Mouse (Mus musculus) olfactory bulb, adult 2 months (tissue): ENCODE measurements at regions not wholly inside any gene's neighbourhood (a gene's known extent, or its start where the extent isn't known, plus 50 kb on each side); places are given as distances from the start of the nearest gene placed in this dataset.

Source experiments
- H3K27ac ChIP-seq: fragments of 200-500 bp; 2 replicates; pipeline ENCODE4 v1.5.1; 2012; ENCODE audit warnings: low read depth, low read length; ENCODE audit not compliant: insufficient read depth
- H3K4me1 ChIP-seq: fragments of 200-500 bp; 2 replicates; pipeline ENCODE4 v1.6.1; 2012; ENCODE audit warnings: low read length; ENCODE audit not compliant: control insufficient read depth, insufficient read depth
- H3K4me3 ChIP-seq: fragments of 200-500 bp; 2 replicates; pipeline ENCODE4 v1.5.1; 2012; ENCODE audit warnings: mild to moderate bottlenecking, low read depth, low read length, moderate library complexity; ENCODE audit not compliant: insufficient read depth
- CTCF ChIP-seq: fragments of 200-500 bp; IDR thresholded peaks from 2 replicates; pipeline ENCODE4 v1.5.1; 2012; ENCODE audit warnings: low read depth, mild to moderate bottlenecking, low read length, moderate library complexity; ENCODE audit not compliant: insufficient read depth
- POLR2A ChIP-seq: fragments of 200-500 bp; IDR thresholded peaks from 2 replicates; pipeline ENCODE4 v1.6.1; 2012; ENCODE audit warnings: mild to moderate bottlenecking, low read depth, low read length, moderate library complexity; ENCODE audit not compliant: insufficient read depth
- WGBS: fragments of 180-500 bp; shearing (Covaris S2); methylation state at CpG from one replicate; pipeline ENCODE4 v1.1.7; 2018; 5-methylcytosine and 5-hydroxymethylcytosine counted together

- no peak overlapping the region for H3K4me3 ChIP-seq
- 50% methylated on average over 5 of the region's 5 CpGs for WGBS
- no peak for TF ChIP-seq POLR2A
- no peak for TF ChIP-seq CTCF
- H3K4me1 ChIP-seq = no peaks in the 10 kb centered on the region
- no peak overlapping the region for H3K27ac ChIP-seq
Observed at GRCm38 (mm10) chr4:12774671-12775070, 602.9 kb upstream of the Fam92a start.

DNA sequence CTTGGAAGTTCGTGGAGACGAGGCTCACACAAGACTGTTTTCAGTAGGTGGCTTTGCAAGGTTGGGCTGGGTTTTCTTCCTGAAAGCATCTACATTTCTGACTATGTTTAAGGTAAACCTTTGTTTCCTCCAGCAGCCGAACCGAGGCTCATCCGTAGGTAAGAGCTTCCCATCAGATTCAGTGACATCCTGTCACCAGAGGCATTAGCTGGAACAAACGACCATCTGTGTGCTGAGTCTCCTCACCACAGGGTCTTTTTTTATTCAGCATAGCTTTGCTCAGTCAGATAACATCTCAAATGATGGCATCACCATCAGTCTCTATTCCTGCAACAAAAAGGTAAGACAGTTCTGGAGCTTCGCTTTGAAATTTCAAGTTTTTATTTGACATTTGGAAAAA lies 601.4 kb upstream of the Fam92a start:
- H3K4me3 ChIP-seq = no peak overlapping the region
- 86% methylated on average over 7 of the region's 7 CpGs for WGBS
- no peaks in the 10 kb centered on the region for H3K4me1 ChIP-seq
- H3K27ac ChIP-seq = no peak overlapping the region
- no peak for TF ChIP-seq CTCF
- no peak for TF ChIP-seq POLR2A

- no peak for TF ChIP-seq POLR2A
- TF ChIP-seq CTCF = no peak
- Histone ChIP-seq H3K27ac (no peak overlapping the region), H3K4me1 (no peaks in the 10 kb centered on the region), H3K4me3 (no peak overlapping the region)
- WGBS = 70% methylated on average over 5 of the region's 5 CpGs
Observed at GRCm38 (mm10) chr4:12770131-12770780, 598.4 kb upstream of the Fam92a start.

DNA sequence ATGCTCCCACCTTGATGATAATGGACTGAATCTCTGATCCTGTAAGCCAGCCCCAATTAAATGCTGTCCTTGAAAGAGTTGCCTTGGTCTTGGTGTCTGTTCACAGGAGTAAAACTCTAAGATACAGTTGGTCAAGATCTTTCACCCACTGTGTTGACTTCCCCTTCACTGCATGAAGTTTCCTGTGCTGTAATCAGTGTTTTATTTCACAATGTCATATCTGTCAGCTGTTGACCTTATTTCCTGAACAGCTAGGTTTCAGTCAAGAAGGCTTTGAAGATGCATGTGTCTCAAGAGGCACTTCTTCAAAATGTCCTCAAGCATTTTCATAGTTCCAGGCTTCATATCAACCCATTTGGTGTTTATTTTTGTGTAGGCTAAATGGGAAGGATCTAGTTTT lies 597.3 kb upstream of the Fam92a start:
- no peak overlapping the region for H3K4me3 ChIP-seq
- no peaks in the 10 kb centered on the region for H3K4me1 ChIP-seq
- no peak overlapping the region for H3K27ac ChIP-seq
- TF ChIP-seq CTCF (no peak), POLR2A (no peak)

GRCm38 (mm10) chr4:12766763-12767162 lies 594.9 kb upstream of the Fam92a start:
- no peaks in the 10 kb centered on the region for H3K4me1 ChIP-seq
- H3K4me3 ChIP-seq = no peak overlapping the region
- no peak for TF ChIP-seq CTCF
- 92% methylated on average over 1 of the region's 1 CpGs for WGBS
- no peak overlapping the region for H3K27ac ChIP-seq

- Histone ChIP-seq H3K27ac (no peak overlapping the region), H3K4me3 (no peak overlapping the region), H3K4me1 (no peaks in the 10 kb centered on the region)
- 52% methylated on average over 2 of the region's 2 CpGs for WGBS
- TF ChIP-seq POLR2A (no peak), CTCF (no peak)
Observed at GRCm38 (mm10) chr4:12750817-12751216, 579.0 kb upstream of the Fam92a start.

- 88% methylated on average over 1 of the region's 1 CpGs for WGBS
- no peaks in the 10 kb centered on the region for H3K4me1 ChIP-seq
- TF ChIP-seq CTCF = no peak
- TF ChIP-seq POLR2A = no peak
- H3K4me3 ChIP-seq = no peak overlapping the region
- no peak overlapping the region for H3K27ac ChIP-seq
Observed at GRCm38 (mm10) chr4:12749874-12750273, 578.1 kb upstream of the Fam92a start.

DNA sequence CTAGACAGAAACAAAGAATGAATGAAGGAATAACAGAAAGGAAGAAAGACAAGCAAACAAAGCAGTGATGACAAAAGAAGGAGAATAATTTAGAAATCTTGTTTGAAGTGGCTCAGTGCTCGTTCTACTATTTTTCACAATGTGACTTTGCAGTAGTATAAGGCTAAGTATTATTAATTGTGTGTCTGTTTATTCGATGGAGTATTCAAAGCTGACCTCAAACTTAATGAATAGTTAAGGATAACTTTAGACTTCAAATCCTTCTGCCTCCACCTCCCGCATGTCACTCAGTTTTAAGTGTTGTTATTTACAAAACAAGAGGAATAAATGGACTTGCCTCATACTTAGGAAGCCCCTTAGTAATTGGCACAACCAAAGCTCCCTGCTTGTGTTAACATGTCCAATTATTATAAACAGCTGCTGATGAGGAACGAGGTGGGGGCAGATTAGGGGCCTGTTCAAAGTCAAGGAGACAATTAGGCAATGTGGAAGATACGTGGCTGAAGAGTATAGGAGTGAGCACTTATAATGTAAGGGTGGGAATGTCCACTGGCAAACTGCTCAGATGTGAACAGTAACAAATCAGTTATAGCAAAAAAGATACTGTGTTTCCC lies 572.0 kb upstream of the Fam92a start:
- 66% methylated on average over 5 of the region's 5 CpGs for WGBS
- Histone ChIP-seq H3K27ac (no peak overlapping the region), H3K4me1 (no peaks in the 10 kb centered on the region), H3K4me3 (no peak overlapping the region)
- TF ChIP-seq POLR2A (no peak), CTCF (no peak)

DNA sequence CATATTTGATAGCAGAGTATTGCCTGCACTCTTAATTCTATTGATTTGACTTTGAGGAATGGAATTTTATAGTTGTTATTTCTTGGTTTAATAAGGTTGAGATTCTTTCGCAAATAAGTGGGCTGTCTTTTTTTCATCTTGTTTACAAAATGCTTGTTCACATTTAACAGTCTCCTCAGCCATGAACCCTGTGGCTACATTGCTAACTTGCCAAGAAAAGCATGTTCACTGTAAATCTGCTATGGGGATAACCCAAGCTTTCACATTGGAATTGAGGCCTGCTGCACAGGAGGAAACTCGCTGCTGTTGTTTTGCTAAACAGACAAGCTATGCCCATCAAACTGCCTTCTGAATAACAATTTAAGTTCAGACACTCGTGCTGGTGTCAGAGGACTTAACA lies 564.6 kb upstream of the Fam92a start:
- Histone ChIP-seq H3K4me3 (no peak overlapping the region), H3K27ac (no peak overlapping the region), H3K4me1 (no peaks in the 10 kb centered on the region)
- WGBS = 63% methylated on average over 3 of the region's 3 CpGs
- no peak for TF ChIP-seq CTCF
- TF ChIP-seq POLR2A = no peak

DNA sequence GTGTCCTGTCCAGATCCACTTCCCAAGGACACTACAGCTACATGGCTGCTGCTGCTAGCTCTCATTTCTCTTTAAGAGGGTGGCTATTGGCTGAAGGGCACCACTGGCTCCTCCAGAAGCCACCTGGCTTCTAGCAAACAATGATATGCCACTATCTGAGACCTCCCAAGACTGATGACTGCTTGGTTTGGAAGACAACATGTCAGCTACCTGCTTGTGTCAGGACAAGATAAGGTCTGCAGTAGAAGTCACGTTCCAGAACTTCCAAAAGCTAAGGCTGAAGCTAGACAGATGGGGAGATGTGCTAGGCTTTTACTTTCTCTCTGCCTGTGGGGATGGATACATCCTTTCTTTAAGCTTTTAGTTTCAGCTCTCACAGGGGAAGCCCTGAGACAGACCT lies 528.4 kb upstream of the Fam92a start:
- H3K4me1 ChIP-seq = no peaks in the 10 kb centered on the region
- TF ChIP-seq CTCF (no peak), POLR2A (no peak)
- H3K4me3 ChIP-seq = no peak overlapping the region
- no peak overlapping the region for H3K27ac ChIP-seq
- 89% methylated on average over 1 of the region's 1 CpGs for WGBS
